Mouse (Mus musculus) left cerebral cortex, adult 9 months (tissue): ENCODE data around the gene Med16.
A peak's percentile ranks its signal among the peaks of the same experiment; 100 is the strongest.

Experiments
- DNase-seq, 2 experiments: peaks; one replicate each; pipeline ENCODE4 v3.0.0; 2022; ENCODE audit warnings: low spot score in 2 of 2

Gene Med16

DNA sequence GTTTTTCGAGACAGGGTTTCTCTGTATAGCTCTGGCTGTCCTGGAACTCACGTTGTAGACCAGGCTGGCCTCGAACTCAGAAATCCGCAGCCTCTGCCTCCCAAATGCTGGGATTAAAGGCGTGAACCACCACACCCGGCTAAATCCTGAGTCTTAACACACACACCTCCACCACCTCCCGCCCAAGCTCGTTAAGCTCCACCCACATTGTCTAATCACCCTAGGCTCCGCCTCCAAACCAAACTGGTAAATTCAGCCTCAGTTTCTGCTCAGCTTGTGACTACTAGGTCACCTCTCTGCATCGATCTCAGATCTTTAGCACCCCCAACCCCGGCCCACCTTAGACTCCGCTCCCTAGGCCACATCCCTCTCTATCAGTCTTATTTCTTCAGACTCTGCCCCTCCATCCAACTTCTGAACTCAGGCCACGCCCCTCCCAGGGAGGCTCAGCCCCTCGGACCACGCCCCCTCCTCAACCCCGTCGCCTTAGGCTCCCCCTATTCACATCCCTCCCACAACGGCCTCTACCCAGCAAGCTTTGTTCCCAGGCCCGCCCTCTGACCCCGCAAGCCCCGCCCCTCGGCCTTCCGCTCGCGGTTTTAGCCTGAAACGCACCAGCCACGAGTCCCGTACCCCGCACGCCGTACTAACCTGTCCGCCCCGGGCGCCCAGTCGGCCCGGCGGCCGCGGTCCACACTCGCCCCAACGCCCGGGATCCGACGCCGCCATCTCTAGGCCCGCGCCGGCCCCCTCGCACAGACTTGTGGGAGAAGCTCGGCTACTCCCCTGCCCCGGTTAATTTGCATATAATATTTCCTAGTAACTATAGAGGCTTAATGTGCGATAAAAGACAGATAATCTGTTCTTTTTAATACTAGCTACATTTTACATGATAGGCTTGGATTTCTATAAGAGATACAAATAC lies at the start of gene Med16:
Med16 (minus strand) TSS at position 757 of the 925 bp plus-strand sequence.
- peak; percentile 94 to 95 for DNase-seq

DNA sequence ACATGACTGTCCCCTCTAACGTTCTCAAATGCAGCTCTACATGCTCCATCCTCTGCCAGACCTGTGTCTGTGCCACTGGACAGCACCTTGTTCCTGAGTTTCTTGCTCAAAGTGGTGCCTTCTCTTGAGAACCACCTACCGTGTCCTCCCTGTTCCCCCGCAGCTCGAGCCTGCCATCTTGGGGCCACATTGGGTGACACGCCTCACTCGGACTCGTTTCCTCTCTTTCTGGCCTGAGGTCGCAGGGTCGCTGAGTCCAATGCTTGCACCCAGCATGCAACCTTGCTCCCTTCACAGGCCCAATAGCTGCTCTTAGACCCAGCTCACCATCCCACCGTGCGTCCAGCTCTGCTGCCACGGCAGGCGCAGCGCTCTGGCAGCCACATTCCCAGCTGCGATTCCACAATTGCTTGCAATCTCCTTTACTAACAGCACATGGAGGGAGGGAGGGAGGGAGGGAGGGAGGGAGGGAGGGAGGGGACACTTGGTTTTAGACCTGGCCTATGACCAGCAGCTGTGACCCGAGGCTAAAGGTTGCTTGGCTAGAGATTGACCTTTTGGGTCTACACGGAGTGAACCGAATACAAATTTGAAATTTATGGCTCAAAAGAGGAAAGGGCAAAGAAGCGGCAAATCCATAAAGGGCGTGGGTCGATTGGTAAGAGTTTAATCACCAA lies 49.6 kb upstream of the Med16 start:
- peak in 1 of 2 experiments; percentile 80 for DNase-seq

- DNase-seq, result no peak
Observed at GRCm38 (mm10) chr10:79956643-79957154, 48.0 kb upstream of the Med16 start.

- no peak for DNase-seq
Observed at GRCm38 (mm10) chr10:79955691-79956090, 47.0 kb upstream of the Med16 start.

GRCm38 (mm10) chr10:79953946-79954345 lies 45.2 kb upstream of the Med16 start:
- peak in 1 of 2 experiments; percentile 38 for DNase-seq

DNA sequence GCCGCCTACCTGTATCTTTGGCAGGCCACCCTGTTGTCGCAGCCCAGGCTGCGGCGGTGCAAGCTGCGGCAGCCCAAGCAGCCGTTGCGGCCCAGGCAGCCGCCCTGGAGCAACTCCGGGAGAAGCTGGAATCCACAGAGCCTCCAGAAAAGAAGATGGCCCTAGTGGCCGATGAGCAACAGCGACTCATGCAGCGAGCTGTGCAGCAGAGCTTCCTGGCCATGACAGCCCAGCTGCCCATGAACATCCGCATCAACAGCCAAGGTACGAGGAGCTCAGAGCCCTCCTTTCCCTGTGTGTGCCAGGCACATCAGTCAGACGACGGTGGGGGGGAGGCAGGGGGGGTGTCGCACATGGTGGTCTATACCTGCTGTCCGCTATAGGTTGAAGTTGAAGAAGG lies 41.9 kb upstream of the Med16 start:
- DNase-seq, result no peak

GRCm38 (mm10) chr10:79949873-79950272 lies 41.1 kb upstream of the Med16 start:
- no peak for DNase-seq

GRCm38 (mm10) chr10:79947502-79947901 lies 38.8 kb upstream of the Med16 start:
- no peak for DNase-seq

- no peak for DNase-seq
Observed at GRCm38 (mm10) chr10:79946752-79947322, 38.1 kb upstream of the Med16 start.

DNA sequence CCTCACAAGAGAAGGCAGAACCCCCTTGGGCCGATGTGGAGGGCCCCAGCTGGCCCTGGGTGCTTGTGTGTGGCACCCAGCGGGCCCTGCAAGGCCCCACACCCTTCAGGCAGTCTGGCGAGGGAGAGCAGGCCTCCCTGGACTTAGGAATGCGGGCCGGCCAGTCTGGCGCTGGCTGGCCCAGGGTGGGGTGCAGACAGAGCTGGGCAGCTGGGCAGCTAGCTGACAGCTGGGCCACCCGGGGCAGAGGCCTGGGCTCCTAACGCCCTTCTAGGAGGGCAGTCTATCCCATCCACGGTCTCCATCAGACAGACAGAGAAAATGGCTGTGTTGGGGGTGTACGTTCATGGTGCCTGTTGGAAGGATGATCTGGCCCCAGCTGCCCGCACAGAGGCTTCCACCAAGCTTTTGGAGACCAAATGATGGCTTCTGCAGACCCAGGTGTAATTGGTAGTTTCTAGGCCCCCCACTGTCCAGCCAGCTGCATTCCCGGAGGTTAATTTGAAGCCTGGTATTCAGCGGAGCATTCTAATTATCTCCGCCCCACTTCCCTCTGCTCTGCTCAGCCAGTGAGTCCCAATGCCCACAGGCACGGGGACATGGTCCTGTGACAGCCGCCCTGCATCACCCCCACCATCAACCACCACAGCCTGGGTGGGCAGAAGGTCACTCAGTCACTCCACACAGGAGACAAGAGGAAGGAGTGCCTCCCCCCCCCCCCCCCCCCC lies 36.9 kb upstream of the Med16 start:
- no peak for DNase-seq

DNA sequence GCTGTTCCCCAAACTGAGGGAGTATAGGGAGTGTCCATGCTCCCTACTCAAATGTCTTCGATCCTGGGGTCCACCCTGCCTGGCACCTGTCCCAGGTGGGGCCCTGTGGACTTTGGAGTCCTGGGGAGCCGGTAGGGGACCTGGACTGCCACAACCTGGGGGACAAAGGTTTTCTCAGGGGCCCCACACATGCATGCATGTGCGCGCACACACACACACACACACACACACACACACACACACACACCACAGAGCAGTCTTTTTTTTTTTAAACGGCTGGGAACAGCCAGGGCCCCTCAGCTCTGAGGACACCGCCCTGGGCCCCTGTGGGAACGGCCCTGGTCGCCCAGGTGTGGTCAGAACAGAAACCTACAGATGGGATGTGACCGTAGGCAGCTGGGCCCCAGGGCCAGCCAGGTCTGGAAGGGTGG lies 34.8 kb upstream of the Med16 start:
- no peak for DNase-seq

- no peak for DNase-seq
Observed at GRCm38 (mm10) chr10:79942988-79943387, 34.3 kb upstream of the Med16 start.

DNA sequence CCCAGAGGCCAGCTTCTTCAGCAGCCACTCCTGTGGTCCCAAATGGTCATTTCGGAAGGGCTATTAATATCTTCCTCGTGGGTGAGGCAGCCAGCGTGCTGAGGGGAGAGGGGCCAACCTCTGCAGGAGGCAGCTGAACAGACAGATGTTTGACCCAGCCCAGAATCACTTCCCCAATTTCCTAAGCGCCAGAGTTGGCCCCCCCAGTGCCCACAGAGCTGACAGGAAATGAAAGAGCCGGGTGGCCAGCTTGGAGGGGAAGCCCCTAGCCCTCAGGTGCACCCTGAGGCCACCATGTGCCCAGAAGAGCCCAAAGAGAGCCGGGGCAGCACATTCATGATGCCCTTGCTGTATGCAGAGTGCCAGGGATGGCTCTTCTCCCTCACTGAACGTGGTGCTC lies 32.0 kb upstream of the Med16 start:
- no peak for DNase-seq

DNA sequence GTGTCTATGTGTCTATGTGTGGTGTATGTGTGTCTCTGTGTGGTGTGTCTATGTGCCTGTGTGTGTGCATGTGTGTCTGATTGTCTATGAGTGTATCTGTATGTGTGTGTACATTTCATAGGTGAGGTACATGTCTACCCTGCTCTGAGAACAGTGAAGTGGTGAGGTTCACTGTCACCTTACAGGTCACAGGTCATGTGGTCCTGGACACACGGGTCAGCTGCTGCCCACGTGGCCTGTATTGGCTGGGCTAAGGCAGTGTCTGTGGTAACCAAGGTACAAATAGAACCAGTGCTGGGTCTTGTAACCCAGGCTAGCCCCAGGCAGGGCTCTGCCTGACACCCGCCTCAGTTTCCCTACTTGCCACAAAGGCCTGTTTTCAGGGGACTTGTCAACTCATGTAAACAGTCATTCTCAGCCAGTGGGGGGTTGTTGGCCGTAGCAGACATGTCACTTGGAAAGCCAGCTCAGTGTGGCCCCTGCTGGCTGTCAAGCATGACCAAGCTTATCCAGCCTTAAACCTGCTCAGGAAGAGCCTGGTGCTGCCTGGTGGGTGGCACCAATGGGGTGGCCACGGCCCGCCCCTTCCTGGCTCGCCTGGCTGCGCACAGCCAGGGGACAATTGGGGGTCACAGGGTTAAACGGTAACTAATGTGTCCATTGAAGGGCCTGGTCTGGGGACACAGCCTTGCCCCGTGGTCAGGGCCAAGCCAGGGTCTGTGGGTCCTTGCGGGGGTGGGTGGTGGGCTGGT lies 29.2 kb upstream of the Med16 start:
- DNase-seq, result no peak

- no peak for DNase-seq
Observed at GRCm38 (mm10) chr10:79936911-79937441, 28.3 kb upstream of the Med16 start.

GRCm38 (mm10) chr10:79936284-79936910 lies 27.7 kb upstream of the Med16 start:
- no peak for DNase-seq

GRCm38 (mm10) chr10:79934794-79935569 lies 26.3 kb upstream of the Med16 start:
- no peak for DNase-seq

DNA sequence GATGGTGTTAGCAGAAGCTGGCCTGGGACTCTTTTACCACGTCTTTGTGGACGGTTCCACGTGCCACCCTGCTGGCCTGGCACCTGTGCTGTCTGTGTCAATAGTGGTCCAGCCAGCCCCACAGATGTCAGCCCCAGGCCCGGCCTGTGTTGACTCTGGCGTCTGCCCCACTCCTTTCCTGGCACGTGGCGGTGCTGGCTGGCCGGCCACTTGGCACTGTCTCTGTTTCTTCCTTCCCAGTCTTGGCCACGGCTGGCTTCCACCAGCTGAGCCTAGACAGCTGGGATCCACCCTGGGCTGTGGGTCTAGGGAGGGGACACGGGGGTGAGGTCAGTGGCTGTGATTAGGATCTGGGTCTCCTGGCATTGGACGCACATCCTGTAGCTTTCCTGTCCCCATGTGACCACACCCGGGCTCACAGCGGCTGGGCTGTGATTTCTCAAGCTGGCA lies 25.6 kb upstream of the Med16 start:
- DNase-seq, result no peak

- DNase-seq, result no peak
Observed at GRCm38 (mm10) chr10:79933861-79934260, 25.1 kb upstream of the Med16 start.
